Mouse (Mus musculus) gastrocnemius, postnatal 14 days (tissue): ENCODE results near the gene Sidt1. TPM values are rescaled to one million over a fixed set of nuclear protein-coding genes. Genes with fewer than 3 reads are reported as not detected.

ENCODE experiments used
- DNase-seq: peaks from one replicate; pipeline ENCODE4 v3.0.0; 2021; ENCODE audit warnings: mixed read lengths
- intact Hi-C: fragments of 180-260 bp; cut with DNase I; formaldehyde crosslinking; loops from one replicate; pipeline ENCODE4 v1.15.1; 2025; ENCODE audit warnings: low total_unique reads
- total RNA-seq, 2 experiments: library from RNA; stranded (reverse); gene quantifications; 2 replicates each; pipeline ENCODE4 v1.2.3; 2021

Sidt1 gene
- total RNA-seq, 2 experiments from 2014 or later, result 0.07 to 0.35 TPM

DNA sequence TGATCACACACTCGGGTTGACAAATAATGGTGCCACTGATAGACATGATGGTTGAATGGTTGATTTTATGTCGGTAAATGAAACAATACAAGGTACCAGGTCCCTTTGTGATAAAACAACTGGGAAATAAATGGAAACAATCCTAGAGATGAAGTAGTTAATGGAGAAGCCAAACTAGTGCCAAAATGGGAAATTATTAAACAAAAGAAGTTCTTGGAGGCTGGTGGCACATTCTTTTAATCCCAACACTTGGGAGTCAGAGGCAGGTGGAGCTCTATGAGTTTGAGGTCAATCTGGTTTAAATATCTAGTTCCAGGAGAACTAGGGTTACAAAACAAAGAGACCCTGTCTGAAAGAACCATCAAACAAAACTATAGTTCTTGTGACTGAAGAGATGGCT, 68.1 kb downstream of the Sidt1 start:
- DNase-seq, result no peak
- intact Hi-C loops, result no loop called here

DNA sequence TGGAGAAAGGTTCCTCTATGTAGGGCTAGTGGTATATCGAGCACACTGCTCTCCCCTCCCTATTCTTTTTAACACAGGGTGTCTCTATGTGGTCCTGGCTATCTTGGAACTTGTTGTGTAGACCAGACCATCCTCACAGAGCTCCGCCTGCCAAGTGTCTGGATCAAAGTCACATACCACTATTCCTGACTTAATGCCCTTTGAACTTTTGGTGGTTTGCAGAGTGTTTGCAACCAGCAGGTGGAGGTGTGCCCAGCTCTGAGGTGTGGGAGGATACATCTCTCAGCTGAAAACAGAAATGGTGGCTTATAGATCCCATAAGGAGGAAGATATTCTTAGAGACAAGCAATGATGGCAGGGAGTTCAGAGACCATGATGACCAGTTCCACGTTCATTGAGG, 75.5 kb downstream of the Sidt1 start:
- intact Hi-C loops, result no loop called here

GRCm38 (mm10) chr16:44254698-44255097, 78.3 kb downstream of the Sidt1 start:
- peak; percentile 73 for DNase-seq
- intact Hi-C loops, result no loop called here

More for the DNA sequence above, 75.5 kb downstream of the Sidt1 start:
- no peak for DNase-seq

DNA sequence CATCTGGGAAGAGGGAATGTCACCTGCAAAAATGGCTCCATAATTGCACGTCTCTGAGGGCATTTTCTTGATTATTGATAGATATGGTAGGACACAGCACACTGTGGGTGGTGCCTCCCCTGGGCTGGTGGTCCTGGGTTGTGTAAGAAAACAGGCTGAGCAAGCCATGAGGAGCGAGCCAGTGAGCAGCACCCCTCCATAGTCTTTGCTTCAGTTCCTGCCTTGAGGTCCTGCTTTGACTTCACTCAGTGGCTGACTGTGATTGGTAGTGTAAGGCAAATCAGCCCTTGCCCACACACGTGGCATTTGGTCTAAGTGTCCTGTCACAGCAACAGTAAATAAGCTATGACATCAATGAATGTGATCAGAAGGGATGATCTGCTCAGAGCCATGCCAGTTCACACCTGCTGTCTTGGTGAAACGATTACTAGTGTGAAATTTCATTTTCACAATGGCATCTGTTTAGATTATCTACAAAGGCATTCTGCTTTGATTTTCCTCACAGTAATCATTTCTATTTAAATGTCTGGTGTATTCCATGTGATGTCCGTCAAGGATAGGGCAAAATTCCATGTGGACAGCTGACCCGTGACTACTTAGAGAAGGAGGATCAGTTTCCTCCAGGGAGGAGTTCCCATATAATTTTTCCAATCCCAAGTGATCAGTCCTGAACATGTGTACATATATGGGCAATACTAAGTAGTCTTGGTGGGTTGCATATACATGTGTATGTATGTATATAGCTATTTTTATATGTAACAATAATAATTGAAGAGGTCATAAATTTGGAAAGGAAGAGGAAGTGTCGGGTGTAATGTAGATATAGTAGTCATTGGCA, 79.0 kb downstream of the Sidt1 start:
- no peak for DNase-seq
- intact Hi-C loops, result no loop called here

DNA sequence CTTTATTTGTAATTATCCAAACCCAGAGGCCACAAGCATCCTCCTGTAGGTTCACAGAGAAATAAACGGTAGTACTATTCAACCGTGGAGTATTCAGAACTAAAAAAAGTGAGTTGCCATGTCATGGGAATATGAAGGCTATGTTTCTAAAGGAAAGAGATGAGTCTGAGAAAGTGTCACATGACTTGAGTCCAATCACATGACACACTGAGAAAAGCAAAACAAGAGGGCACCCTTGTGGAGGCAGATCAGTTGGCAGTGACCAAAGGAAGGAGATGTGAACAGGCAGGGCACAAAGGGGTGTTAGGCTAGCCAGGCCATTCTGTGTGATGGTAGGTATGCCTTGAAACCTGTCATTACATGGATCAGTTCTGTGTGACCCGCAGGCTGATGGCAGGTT, 80.3 kb downstream of the Sidt1 start:
- DNase-seq, result no peak
- intact Hi-C loops, result no loop called here

DNA sequence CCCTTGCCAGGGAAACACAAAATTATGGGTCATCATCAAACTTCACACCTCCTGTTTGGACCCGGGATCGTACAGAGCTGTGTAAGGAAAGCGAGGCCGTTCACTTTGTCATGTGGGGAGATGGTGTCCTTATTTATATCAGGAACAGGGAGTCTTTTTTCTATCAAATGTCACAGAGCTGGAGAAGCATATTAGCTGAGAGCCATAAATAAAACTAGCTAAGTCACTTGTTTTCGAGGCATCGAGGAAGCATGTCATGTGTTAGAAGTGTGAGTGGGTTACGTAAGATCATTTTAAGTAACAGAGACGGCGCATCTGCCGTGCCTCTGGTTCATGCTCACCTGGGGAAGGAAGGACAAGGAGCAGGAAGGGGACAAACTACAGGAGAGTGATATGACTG, 83.0 kb downstream of the Sidt1 start:
- DNase-seq, result no peak
- intact Hi-C loops, result no loop called here

DNA sequence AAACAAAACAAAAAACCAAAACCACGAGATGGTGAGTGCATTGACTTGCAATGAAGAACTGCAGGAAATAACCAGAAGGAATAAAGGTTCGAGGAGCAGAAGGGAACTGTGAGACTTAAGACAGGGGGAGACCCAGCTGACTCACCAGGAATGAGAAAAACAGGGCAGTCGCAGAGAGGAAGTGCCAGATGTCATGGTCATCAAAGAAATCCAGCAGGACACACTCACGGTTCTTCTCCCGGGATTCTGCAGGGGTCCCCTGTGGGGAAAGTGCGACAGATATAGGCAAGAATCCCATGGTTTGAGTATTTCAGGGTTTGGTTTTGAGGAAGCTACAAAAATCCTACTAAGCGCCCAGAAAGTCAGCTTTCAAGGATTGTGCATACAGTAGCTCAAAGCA, 89.7 kb downstream of the Sidt1 start:
- DNase-seq, result no peak
- intact Hi-C loops, result loop anchor here (2.0 kb wide), 1 partner anchor 119 kb away; no protein-coding TSS in a partner anchor

- intact Hi-C loops, result loop anchor here (2.0 kb wide), 1 partner anchor 120 kb away; no protein-coding TSS in a partner anchor
Measured at GRCm38 (mm10) chr16:44242633-44243032, 90.4 kb downstream of the Sidt1 start.

DNA sequence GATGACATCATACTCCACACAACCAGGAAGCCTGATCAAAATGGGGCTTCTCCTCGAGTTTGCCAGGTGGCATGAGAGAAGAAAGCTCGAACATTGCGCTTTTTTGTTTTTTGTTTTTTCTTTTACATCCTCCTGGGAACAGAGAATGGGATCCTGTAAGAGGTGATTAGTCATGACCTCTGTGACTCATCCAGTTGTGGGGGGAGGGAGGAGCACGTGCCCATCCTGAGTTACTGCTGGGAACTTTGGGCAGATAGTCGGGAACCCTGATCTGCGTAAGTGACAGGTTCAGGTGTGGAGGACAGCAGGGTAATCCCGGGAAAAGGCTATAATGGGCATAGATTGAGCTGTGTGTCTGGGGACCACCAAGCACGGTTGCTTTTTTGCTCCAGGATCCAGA, 92.6 kb downstream of the Sidt1 start:
- intact Hi-C loops, result no loop called here

More at GRCm38 (mm10) chr16:44242633-44243032, 90.4 kb downstream of the Sidt1 start:
- peak; percentile 68 for DNase-seq

DNA sequence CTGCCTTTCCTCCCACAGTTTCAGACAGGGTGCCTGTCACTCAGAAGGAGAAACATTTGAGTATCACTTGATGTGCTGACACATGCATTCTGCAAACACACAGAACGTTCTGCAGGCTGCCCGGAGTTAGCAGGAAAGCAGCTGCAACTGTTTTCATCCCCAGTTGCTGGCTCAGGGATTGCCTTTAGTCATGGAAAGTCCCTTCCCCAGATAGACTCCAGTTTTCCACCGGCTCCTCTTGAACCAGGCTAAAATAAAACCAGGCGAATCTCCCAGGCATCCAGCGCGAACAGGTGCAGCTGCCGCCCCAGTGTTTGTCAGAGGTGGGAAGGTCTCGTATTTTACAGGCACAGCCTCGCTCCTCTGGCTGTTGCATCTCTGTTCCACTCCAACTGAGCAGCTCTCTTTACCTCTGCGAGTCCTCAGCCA, 94.1 kb downstream of the Sidt1 start:
- peak; percentile 74 for DNase-seq
- intact Hi-C loops, result no loop called here

More for the DNA sequence above, 92.6 kb downstream of the Sidt1 start:
- DNase-seq, result no peak

GRCm38 (mm10) chr16:44237836-44238235, 95.2 kb downstream of the Sidt1 start:
- intact Hi-C loops, result no loop called here
- no peak for DNase-seq

- intact Hi-C loops, result no loop called here
Measured at GRCm38 (mm10) chr16:44233019-44233418, 100.0 kb downstream of the Sidt1 start.

GRCm38 (mm10) chr16:44226706-44227291, 106.2 kb downstream of the Sidt1 start:
- intact Hi-C loops, result no loop called here
- no peak for DNase-seq

More at GRCm38 (mm10) chr16:44233019-44233418, 100.0 kb downstream of the Sidt1 start:
- DNase-seq, result no peak

DNA sequence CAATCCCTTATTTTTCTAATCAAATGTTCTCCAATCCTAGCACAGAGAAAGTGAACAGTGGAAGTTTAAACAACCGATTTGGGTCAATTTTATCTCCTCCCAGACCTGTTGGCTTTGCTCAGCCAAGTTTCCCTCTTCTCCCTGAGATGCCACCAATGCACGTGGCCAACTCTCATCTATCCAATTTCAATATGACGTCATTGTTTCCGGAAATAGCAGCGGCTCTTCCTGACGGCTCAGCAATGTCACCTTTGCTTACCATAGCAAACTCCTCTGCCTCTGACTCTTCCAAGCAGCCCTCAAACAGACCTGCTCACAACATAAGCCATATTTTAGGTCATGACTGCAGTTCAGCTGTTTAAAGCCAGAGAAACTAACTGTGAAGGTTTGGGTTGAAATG, 111.5 kb downstream of the Sidt1 start:
- DNase-seq, result no peak
- intact Hi-C loops, result no loop called here

- DNase-seq, result no peak
- intact Hi-C loops, result no loop called here
Measured at GRCm38 (mm10) chr16:44216417-44216816, 116.6 kb downstream of the Sidt1 start.

- peak; percentile 70 for DNase-seq
- intact Hi-C loops, result no loop called here
Measured at GRCm38 (mm10) chr16:44215513-44215912, 117.5 kb downstream of the Sidt1 start.

DNA sequence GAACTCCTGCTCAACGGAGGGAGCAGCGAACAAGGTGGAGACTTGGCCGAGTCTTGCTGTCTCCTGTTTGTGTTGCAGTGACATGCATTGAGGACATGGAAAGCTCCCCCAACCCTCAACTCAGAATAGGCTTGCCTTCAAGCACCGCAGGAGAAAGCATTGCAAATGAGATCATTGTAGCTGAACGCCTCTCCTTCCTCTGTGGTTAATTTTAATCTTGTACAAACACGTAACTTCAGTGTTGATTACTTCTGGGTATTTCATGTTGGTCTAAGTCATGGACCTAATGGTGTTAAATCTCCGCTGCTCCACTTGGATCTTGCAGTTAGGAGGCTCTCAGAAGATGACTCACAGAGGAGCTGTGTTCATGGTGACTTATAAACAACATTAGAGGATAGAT, 120.3 kb downstream of the Sidt1 start:
- intact Hi-C loops, result no loop called here
- no peak for DNase-seq

DNA sequence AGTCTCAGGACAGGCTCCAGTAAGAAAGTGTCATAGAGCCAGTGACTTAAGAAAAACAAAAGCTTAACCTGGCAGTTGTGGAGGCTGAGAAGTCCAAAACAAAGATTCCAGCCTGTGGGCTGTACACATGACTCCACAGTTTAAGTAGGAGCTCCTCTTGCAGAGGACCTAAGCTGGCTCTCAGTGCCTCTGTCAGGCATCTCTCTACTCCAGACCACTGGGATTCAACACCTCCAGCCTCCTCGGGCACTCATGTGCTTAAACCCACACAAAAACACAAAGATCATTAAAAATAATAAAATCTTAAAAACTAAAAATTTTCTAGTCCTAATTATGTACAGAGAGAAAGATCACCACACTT, 122.0 kb downstream of the Sidt1 start:
- no peak for DNase-seq
- intact Hi-C loops, result no loop called here

GRCm38 (mm10) chr16:44210156-44211053, 122.6 kb downstream of the Sidt1 start:
- intact Hi-C loops, result no loop called here

DNA sequence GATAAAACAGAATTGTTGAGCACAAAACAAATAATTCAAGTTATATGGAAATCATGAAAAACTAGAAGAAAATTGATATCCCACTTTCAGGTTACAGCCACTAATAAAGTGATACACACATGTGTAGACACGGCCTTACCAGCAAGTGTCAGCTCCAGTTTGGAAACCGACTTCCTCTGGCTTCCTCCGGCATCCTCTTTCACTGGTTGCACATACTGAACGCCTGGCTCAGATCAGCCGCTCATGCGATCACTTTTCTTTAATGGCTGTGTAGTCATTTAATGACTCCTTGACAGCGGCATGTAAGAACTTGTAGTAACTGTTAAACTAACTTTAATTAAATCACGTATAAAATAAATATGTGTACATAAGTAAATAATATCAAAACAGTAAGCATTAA, 127.0 kb downstream of the Sidt1 start:
- intact Hi-C loops, result no loop called here
- DNase-seq, result no peak

More at GRCm38 (mm10) chr16:44210156-44211053, 122.6 kb downstream of the Sidt1 start:
- DNase-seq, result no peak
